Mouse (Mus musculus) layer of hippocampus, postnatal 25 days (tissue): ENCODE measurements around the gene 4933407L21Rik. TPM values are rescaled to one million over a fixed set of nuclear protein-coding genes. Genes with fewer than 3 reads are reported as not detected.

Source experiments
- DNase-seq, 2 experiments: peaks; one replicate each; pipeline ENCODE4 v3.0.0; 2022; ENCODE audit warnings: mixed read lengths in 2 of 2, low spot score in 1 of 2; ENCODE audit errors: extremely low spot score in 1 of 2
- total RNA-seq, 2 experiments: library from RNA; stranded (reverse); gene quantifications; 2 replicates each; pipeline ENCODE4 v1.2.3; 2021

Gene 4933407L21Rik
- total RNA-seq, 2 experiments from 2014 or later = 3.5 to 4.0 TPM

DNA sequence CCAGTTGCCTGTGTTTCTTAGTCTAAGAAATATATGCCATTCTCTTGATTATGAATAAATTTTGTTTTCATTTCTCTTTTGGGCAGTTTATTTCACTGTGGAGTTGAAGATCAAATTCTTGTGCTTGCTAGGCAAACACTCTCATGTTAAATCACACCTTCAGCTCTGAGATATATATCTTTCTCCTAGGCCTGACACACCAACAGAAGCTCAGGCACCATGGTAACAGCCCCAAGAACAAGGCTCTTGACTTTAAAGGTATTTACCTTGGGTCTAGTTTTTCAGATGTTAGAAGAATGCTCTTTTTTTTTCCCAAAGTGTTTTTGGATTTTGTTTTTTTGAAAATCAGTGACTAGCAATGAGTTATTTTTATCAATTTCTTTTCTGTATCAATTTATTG lies 12.4 kb upstream of the 4933407L21Rik start:
- no peak for DNase-seq

DNA sequence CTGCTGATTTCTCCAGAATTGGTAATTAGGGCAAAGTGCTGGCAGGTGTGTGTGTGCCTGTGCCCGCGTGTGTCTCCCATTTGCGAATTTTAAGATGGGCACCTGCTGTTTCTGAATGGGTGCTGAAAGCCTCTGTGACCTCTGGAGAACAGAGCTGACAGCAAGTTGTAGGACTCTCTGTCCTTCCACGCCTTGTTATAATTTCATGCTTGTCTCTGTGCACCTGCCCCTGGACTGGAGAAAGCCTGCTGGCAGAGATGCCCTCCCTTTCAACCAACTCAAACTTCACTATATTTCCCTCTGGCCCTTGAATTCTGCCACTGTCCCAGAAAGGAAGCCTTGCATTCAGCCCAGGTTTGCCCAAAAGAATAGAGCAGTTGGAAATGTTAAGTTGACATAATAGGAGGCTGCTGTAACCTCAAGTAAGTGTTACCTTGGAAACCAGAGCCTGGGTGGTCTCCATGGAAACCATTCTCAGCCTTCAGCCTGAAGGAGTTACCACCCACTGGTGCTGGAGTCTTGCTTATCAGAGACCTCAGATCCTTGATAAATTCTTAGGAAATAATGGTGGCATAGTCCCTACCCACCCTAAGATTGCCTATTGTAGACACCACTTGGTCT lies 11.3 kb upstream of the 4933407L21Rik start:
- no peak for DNase-seq

DNA sequence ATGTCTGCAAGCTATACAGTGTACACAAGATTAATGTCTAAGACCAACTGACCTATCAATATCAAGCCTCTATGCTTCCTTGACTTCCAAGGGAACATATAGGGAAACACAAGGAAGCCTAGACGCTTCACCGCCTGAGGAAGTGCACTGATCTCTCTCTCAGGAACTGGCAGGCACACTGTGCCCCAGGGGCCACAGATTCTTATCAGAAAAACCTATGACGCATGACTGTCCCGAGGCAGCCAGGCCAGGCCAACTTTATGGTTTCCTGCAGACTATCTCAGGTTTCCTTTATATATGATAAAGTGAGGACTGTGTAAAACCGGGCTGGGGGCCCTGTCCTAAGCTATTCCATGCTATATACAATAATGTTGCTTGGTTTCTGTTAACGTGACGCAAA lies 8.7 kb upstream of the 4933407L21Rik start:
- no peak for DNase-seq

DNA sequence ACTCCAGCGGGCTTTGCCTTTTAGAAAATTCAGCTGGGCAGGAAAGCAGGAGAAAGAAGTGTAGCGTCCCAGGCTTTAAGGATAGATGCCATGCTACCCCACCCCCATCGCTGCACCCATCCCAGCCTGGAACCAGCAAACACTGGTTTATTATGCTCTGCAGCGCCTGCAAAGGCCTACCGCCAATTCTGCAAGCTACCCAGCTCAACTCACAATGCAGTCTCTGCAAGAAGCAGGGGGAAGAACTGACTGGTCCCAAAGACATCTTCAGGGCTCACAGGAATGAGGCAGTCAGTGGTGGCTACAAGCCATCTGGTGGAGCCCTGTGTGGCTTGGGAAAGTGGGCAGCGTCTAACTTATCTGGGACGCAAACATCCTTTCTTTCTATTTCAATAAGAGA lies 6.6 kb upstream of the 4933407L21Rik start:
- no peak for DNase-seq

DNA sequence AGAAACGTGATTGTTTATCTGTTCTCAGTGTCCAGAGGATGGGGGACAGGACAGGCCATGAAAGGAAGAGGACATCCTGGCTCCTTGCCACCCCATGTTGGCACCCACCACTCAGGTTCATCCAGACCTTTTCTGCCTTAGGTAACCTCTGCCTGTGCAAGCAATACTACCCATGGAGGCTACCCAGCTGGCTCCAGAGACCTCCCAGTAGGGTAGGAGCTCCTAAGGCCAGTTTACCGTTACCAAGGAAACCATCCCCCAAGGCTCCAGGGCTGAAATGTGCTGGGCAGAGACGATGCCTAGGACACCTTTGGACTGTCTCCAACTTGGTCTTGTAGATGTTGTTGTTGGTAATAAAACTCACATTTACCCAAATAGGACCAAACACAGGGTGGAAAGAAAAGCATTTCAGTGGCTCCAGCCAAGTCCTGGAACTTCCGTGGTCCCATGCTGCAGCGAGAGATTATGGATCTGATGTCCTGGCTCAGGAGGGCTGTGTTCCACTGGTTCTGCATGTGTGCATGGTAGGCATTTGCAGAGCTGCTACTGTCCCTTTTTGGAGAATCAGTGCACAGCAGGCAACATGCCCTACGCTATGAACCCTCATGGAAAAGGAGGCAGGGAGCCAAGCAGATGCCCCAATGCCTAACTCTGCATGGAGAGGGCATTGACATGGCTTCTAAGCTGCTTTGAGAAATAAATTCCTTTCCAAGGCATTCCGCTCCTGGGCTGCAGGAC lies 6.0 kb upstream of the 4933407L21Rik start:
- no peak for DNase-seq

DNA sequence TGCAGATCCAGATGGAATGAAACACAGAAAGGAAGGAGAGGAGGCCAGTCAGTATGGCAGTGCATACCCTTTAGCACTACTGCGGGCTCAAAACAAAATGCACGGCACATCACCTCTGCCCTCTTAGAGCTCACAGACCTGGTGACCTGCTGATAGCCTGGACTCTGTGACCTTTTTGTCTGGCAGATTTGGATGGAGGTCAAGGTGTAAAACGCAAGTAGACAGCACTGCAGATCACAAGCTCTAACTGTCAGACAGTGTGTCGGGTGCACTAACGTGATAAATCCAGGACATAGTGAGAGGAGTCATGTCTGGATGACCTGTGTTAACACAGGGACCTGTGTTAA lies 5.4 kb upstream of the 4933407L21Rik start:
- no peak for DNase-seq

GRCm38 (mm10) chr1:85925183-85925582 lies 3.1 kb upstream of the 4933407L21Rik start:
- DNase-seq = no peak

- no peak for DNase-seq
These were observed 394 bp downstream of the 4933407L21Rik start for GRCm38 (mm10) chr1:85928688-85929065.

GRCm38 (mm10) chr1:85929406-85929805 lies 1.1 kb downstream of the 4933407L21Rik start:
- DNase-seq = no peak

GRCm38 (mm10) chr1:85931170-85931569 lies 2.9 kb downstream of the 4933407L21Rik start:
- no peak for DNase-seq

DNA sequence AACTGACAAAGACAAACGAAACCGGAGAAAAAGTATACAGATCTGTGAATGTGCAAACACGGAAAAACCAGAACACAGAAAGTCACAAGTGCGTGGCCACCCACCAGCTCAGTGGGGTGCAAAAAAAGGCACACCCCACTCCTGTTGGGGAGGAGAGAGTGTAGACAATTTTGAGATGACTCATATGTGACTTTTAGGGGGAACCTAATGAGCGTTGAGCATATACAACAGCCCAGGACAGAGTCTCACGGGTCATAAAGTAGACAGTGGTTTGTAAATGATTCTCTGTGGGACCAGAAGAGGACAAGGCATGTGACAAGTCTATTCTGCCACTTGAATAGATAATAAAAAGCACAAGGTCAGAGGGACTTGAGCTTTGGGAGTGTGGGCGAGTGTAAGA lies 4.9 kb downstream of the 4933407L21Rik start:
- DNase-seq = no peak

DNA sequence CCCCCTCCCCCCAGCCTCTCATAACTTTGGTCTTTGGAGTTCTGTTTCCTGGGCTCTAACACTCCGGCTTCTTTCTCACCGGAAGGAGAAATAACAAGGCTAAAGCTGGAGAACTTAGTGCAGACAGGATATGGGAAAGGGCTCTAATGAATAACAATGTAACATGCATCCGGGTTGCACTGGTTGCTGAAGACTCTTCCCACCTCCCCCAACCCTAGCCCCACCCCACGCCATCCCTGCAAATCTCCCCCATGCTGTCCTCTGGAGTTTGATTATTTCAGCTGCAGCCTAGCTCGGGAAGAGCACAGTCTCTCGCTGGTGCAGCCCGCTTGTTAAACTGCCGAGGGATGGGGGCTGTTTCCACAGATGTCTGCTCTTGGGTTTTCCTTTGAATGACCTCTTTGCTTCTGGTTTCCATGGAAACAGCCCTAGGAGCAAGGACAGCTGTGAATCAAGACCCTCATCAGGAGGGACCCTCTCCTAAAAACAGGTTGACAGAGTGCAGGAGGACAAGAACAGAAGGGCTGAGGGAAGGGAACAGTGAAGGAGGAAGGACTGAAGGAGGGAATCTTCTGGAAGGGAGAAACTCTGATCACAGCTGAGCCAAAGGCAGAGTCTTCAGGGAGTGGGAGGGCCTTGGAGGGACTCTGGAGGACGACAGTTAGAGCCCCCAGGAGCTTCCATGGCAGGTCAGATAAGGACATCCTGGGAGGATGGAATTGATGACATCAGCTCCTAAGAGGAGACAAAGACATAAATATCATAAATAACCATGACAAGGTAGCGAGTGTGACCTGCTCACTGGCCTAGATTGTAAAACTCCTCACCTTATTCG lies 5.6 kb downstream of the 4933407L21Rik start:
- no peak for DNase-seq

DNA sequence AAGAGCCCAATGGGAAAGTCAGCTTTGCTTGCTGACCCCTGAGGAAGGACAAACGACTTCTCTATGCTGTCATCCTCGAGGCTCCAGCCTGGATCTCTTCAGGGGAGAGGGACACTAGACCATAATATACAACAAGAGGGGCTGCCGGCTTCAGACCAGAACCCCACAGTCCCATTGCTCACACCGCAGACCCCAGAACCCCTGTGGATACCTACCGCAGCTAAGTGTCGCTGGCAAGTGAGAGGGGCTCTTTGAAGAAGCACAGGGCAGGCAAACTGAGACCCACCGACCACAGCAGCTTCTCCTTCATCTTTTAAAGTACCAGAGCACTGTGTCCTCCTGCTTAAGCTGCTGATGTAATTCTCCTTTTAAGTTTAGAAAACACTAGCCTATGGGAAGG lies 6.3 kb downstream of the 4933407L21Rik start:
- no peak for DNase-seq

DNA sequence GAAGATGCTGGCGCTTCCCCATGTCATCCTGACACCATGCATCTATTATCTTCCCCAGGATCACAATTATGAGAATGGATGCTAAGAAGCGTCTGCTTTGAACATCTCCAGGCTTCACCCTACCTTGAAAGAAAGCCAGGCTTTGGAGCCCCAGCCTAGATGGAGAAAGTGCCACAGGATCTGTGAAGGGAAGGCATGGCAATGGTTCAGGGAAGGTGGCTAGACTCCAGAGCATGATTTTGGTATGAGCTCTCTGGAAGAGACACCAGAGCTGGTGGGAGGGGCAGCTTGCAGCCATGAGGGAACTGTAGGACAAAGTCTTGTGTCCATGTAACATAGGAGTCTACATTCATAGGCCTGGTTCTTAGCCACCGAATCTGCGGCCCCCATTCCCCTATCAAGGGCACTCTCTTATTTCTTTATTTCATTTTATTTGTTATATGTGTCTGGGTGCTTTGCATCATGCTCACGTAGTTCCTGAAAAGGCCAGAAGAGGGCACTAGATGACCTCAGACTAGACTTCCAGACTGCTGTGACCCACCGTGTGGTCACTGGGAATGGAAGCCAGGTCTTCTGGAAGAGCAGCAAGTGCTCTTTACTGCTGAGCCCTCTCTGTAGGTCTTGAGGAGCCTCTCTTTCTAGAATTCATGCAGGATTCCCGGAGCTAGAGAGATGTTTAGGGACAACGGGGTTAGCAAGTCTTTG lies 7.0 kb downstream of the 4933407L21Rik start:
- DNase-seq = peak in 1 of 2 experiments; percentile 73

GRCm38 (mm10) chr1:85936265-85936664 lies 8.0 kb downstream of the 4933407L21Rik start:
- no peak for DNase-seq

GRCm38 (mm10) chr1:85937323-85937722 lies 9.0 kb downstream of the 4933407L21Rik start:
- DNase-seq = no peak

GRCm38 (mm10) chr1:85942318-85942717 lies 14.0 kb downstream of the 4933407L21Rik start:
- no peak for DNase-seq

DNA sequence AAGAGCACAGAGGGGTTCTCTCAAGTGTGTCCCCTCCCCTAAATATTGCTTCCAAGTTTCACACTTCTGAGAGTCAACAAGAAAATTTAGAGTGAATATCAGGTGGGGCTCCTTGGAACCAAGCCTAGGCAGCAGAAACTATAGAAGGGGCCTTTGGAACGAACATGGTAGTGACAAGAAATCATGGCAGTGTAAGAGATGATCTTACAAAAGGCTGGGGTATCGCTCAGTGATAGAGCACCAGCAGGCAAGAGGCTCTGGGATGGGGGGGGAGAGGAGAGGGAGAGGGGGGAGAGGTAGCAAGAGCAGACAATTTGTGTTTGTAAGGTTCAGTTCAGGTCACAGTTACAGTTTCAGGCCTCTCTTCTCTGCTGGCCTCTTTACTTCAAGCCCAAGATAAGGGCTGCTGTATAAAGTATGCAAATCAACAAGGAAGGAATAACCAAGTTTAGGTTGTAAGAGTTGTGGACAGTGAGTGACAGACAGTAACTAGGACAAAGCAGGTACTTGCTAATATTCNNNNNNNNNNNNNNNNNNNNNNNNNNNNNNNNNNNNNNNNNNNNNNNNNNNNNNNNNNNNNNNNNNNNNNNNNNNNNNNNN lies 20.9 kb downstream of the 4933407L21Rik start:
- no peak for DNase-seq

- no peak for DNase-seq
These were observed 26.9 kb downstream of the 4933407L21Rik start for GRCm38 (mm10) chr1:85955150-85955549.

- no peak for DNase-seq
These were observed 29.0 kb downstream of the 4933407L21Rik start for GRCm38 (mm10) chr1:85957290-85957689.
